Mouse (Mus musculus) hindbrain, embryonic 14.5 days (tissue): Measurements from ENCODE around the gene Aars. TPM values are rescaled to one million over a fixed set of nuclear protein-coding genes. Genes with fewer than 3 reads are reported as not detected.

Experiments used
- ATAC-seq: fragments of 200-750 bp; cut with Nextera tagmentation; 2 replicates; pipeline ENCODE4 v1.8.0; 2017; ENCODE audit warnings: moderate number of reproducible peaks, mild to moderate bottlenecking, moderate TSS enrichment, moderate library complexity; ENCODE audit not compliant: low FRiP score
- DNase-seq: peaks from one replicate; pipeline ENCODE4 v3.0.0-alpha.2; 2015; ENCODE audit warnings: low spot score
- H3K27ac ChIP-seq: fragments of 300-500 bp; sonication (generic); 2 replicates; pipeline ENCODE4 v1.5.1; 2014; ENCODE audit warnings: mild to moderate bottlenecking, moderate library complexity
- H3K27me3 ChIP-seq: fragments of 300-500 bp; sonication (generic); 2 replicates; pipeline ENCODE4 v1.6.1; 2014; ENCODE audit warnings: mild to moderate bottlenecking, low read length, mixed read lengths; ENCODE audit not compliant: control insufficient read depth, insufficient read depth
- H3K36me3 ChIP-seq: fragments of 300-500 bp; sonication (generic); replicated peaks from 2 replicates; pipeline ENCODE4 v1.6.1; 2014; ENCODE audit not compliant: control insufficient read depth, insufficient read depth
- H3K4me1 ChIP-seq: fragments of 300-500 bp; sonication (generic); replicated peaks from 2 replicates; pipeline ENCODE4 v1.6.1; 2014; ENCODE audit warnings: antibody characterized with exemption, low read length, mixed read lengths; ENCODE audit not compliant: control insufficient read depth, insufficient read depth
- H3K4me2 ChIP-seq: fragments of 300-500 bp; sonication (generic); replicated peaks from 2 replicates; pipeline ENCODE4 v1.6.1; 2014; ENCODE audit warnings: mild to moderate bottlenecking, moderate library complexity
- H3K4me3 ChIP-seq: fragments of 300-500 bp; sonication (generic); replicated peaks from 2 replicates; pipeline ENCODE4 v1.5.1; 2014; ENCODE audit warnings: mild to moderate bottlenecking, low read length
- H3K9ac ChIP-seq: fragments of 300-500 bp; sonication (generic); 2 replicates; pipeline ENCODE4 v1.6.1; 2014
- H3K9me3 ChIP-seq: fragments of 300-500 bp; sonication (generic); 2 replicates; pipeline ENCODE4 v1.6.1; 2016; ENCODE audit warnings: low read length; ENCODE audit not compliant: control insufficient read depth
- WGBS: fragments of 180-500 bp; shearing (Covaris S2); extraction: QIAGEN DNeasy Blood & Tissue Kit; methylation state at CpG from one replicate; pipeline ENCODE4 v1.1.7; 2014; 5-methylcytosine and 5-hydroxymethylcytosine counted together
- polyA plus RNA-seq: library from polyadenylated mRNA; unstranded; fragments of >200 nt; fragmentation: Nextera tagmentation; extraction: Ambion mirVana; gene quantifications from 2 replicates; pipeline ENCODE4 v1.2.1, GENCODE M21; 2014

Aars gene
- polyA plus RNA-seq, 1 experiment from 2014 or later: 79.2 TPM

DNA sequence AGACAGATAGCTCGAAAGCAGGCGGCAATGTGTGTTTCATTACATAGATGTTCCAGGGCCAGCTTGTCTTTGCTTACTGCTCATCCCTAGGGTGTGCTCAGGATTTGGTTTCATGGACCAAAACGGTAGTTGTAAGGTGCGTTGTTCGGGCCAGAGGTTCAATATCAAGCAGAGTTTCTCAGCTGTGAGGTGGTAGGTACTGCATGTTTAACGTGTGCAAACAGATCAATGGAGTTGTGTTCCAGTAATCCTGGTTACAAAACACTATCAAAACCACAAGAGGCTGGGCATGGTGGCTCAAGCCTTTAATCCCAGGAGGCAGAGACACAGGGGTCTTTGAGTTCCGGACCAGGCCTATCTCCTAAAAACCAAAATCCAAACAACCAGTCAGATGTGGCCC, 16.2 kb downstream of the Aars start:
- Histone ChIP-seq H3K4me2 (no peak overlapping the region), H3K27me3 (no peaks in the 10 kb centered on the region), H3K36me3 (peaks cover 100% of the 10 kb centered on the region), H3K27ac (no peak overlapping the region), H3K4me1 (no peaks in the 10 kb centered on the region), H3K9me3 (no peaks in the 10 kb centered on the region), H3K9ac (no peak overlapping the region), H3K4me3 (no peak overlapping the region)
- ATAC-seq (no peak), DNase-seq (no peak)
- WGBS: 96% methylated on average over 7 of the region's 7 CpGs

DNA sequence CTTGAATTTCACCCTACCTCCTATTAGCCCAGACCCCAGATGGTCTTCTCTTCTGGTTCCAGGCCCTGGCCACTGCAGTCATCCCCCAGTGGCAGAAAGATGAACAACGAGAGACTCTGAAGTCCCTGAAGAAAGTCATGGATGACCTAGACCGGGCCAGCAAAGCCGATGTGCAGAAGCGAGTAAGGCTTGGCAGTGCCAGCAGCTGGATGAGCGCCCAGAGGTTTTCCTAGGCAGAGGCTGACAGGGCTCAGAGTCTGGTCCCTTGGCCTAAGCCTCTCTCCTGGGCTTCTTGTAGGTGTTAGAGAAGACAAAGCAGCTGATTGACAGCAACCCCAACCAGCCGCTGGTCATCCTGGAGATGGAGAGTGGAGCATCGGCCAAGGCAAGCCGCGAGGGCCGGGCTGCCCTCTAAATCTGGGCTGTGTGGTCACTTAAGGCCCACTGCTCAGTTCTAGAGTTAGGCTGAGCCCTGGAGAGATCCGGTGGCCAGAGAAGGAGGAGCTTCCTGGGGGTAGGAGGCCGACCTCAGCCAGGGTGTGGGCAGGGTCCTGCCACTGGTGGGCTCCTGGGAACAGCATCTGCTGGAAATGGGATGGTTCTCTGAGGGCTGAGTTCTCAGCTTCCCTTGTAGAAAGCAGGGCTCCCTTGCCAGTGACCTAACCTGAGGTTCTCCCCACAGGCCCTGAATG, 21.0 kb downstream of the Aars start:
- Histone ChIP-seq H3K9me3 (no peaks in the 10 kb centered on the region), H3K4me2 (no peak overlapping the region), H3K9ac (no peak overlapping the region), H3K4me1 (peaks cover 12% of the 10 kb centered on the region), H3K27me3 (no peaks in the 10 kb centered on the region), H3K4me3 (no peak overlapping the region), H3K36me3 (peaks cover 80% of the 10 kb centered on the region), H3K27ac (no peak overlapping the region)
- WGBS: 94% methylated on average over 12 of the region's 12 CpGs
- no peak for DNase-seq
- ATAC-seq: no peak

GRCm38 (mm10) chr8:111055031-111055634, 22.2 kb downstream of the Aars start:
- 89% methylated on average over 17 of the region's 17 CpGs for WGBS
- Histone ChIP-seq H3K9me3 (no peaks in the 10 kb centered on the region), H3K27ac (no peak overlapping the region), H3K36me3 (peaks cover 68% of the 10 kb centered on the region), H3K4me2 (no peak overlapping the region), H3K4me3 (no peak overlapping the region), H3K4me1 (peaks cover 12% of the 10 kb centered on the region), H3K27me3 (no peaks in the 10 kb centered on the region), H3K9ac (no peak overlapping the region)
- ATAC-seq (no peak), DNase-seq (no peak)

DNA sequence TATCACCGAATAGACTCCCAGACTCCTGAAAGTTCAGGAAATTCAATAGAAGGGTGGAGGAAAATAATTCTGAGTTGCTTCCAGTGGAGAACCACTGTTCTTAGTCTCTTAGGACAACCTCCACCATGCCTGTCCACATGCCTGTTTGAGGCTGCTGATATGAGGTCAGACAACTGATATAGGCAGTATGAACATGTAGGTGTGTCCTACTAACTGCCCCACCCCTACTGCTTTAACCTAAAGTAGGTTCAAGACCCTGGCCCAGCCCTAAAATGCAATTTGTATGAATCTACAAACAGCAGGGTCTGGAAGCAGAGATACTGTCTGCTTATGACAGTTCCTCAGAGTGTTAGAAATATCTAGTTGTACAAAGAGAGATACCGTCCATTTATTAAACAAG, 22.7 kb downstream of the Aars start:
- DNase-seq: no peak
- Histone ChIP-seq H3K9ac (no peak overlapping the region), H3K27me3 (no peaks in the 10 kb centered on the region), H3K4me3 (no peak overlapping the region), H3K36me3 (peaks cover 63% of the 10 kb centered on the region), H3K4me1 (peaks cover 15% of the 10 kb centered on the region), H3K4me2 (no peak overlapping the region), H3K27ac (no peak overlapping the region), H3K9me3 (no peaks in the 10 kb centered on the region)
- 64% methylated on average over 2 of the region's 2 CpGs for WGBS
- ATAC-seq: no peak

- H3K36me3 ChIP-seq: peaks cover 58% of the 10 kb centered on the region
Measured at GRCm38 (mm10) chr8:111056158-111056663, 23.3 kb downstream of the Aars start, which contains the start of gene Exosc6. Gene Exosc6 (plus strand): TSS chr8:111056339.

DNA sequence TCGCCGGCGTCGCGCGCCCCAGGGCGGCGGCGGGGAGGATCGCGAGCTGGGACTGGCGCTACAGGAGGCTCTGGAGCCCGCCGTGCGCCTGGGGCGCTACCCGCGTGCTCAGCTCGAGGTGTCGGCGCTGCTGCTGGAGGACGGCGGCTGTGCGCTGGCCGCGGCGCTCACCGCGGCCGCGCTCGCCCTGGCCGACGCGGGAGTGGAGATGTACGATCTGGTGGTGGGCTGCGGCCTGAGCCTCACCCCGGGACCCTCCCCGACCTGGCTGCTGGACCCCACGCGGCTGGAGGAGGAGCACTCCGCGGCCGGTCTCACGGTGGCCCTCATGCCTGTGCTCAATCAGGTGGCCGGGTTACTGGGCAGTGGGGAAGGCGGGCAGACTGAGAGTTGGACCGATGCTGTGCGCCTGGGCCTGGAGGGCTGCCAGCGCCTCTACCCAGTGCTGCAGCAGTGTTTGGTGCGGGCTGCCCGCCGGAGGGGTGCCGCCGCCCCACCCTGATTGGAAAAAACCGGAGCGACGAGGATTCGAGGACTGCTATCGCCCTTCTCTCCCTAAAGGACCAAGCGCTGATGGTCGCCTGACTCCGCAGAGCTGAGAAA, 23.8 kb downstream of the Aars start:
- ATAC-seq (peak; percentile 5; the same call in 1 of the 2 replicates), DNase-seq (no peak)
- H3K9me3 ChIP-seq: no peaks in the 10 kb centered on the region
- WGBS: under 1% methylated on average over 57 of the region's 63 CpGs
- no peaks in the 10 kb centered on the region for H3K27me3 ChIP-seq
- H3K36me3 ChIP-seq: peaks cover 52% of the 10 kb centered on the region
- H3K4me1 ChIP-seq: peaks cover 22% of the 10 kb centered on the region
- peak overlapping the region; percentile 98 for H3K4me2 ChIP-seq
- H3K4me3 ChIP-seq: peak overlapping the region; percentile 96
- H3K27ac ChIP-seq: peak overlapping the region; percentile 74
- peak overlapping the region; percentile 81 for H3K9ac ChIP-seq

More at GRCm38 (mm10) chr8:111056158-111056663, 23.3 kb downstream of the Aars start, which contains the start of gene Exosc6:
- H3K4me3 ChIP-seq: peak within 1 kb of the TSS; percentile 96
- H3K27ac ChIP-seq: peak within 1 kb of the TSS; percentile 74
- H3K27me3 ChIP-seq: no peaks in the 10 kb centered on the region
- peaks cover 20% of the 10 kb centered on the region for H3K4me1 ChIP-seq
- H3K4me2 ChIP-seq: peak within 1 kb of the TSS; percentile 98
- H3K9ac ChIP-seq: peak within 1 kb of the TSS; percentile 81
- H3K9me3 ChIP-seq: no peaks in the 10 kb centered on the region
- peak; percentile 93 for ATAC-seq
- WGBS: under 1% methylated on average over 46 of the region's 68 CpGs
- DNase-seq: peak; percentile 96

DNA sequence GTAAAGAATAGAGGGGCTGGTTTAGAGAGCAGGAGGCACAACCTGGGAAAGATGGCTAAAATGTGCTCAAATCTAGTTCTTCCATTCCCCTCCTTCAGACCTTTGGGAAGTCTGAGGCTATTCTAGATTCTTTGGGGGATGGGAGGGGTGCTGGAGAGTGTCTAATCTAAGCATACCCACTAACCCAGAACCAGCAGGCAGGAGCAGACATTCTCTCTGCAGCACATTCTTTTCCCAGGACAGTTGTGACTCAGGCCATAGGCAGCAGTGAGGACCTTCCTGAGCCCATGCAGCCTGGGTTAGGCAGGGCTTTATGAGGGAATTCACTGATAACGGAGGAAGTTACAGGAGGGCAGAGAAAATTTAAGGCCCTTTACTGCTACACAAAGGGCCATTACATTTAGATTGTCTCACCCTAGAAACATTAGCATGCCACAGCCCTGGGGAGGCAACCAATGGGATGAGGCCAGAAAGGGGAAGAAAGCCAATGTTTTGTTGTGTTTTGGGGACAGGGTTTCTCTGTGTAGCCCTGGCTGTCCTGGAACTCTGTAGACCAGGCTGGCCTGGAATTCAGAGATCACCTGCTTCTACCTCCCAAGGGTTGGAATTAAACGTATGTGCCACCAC, 26.1 kb downstream of the Aars start:
- no peak for ATAC-seq
- H3K9ac ChIP-seq: no peak overlapping the region
- no peak for DNase-seq
- peaks cover 29% of the 10 kb centered on the region for H3K36me3 ChIP-seq
- H3K4me2 ChIP-seq: no peak overlapping the region
- H3K27me3 ChIP-seq: no peaks in the 10 kb centered on the region
- WGBS: 62% methylated on average over 2 of the region's 2 CpGs
- no peak overlapping the region for H3K27ac ChIP-seq
- peaks cover 27% of the 10 kb centered on the region for H3K4me1 ChIP-seq
- no peaks in the 10 kb centered on the region for H3K9me3 ChIP-seq
- H3K4me3 ChIP-seq: no peak overlapping the region

DNA sequence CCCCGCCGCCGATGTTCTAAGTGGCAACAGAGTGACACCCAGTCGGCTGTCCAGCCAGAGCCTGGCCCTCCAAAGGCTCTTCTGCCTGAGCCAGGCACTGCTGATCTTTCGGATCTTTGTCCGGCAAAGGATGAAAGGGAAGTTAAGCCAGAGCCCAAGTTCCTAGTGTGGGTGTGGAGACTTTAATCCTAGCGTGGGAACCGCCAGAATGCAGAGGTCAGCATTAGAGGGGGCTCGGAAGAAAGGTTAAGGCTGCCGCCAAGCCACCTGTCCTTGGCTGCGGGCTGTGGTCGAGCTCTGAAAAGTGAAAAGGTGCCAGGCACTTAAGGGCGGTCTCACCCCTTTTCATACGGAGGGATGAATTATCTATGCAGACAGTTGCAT, 28.7 kb downstream of the Aars start:
- Histone ChIP-seq H3K27me3 (no peaks in the 10 kb centered on the region), H3K4me2 (peak overlapping the region; percentile 56), H3K9ac (peak overlapping the region; percentile 62), H3K36me3 (peaks cover 11% of the 10 kb centered on the region; the same call in 1 of the 2 replicates), H3K27ac (peak overlapping the region; percentile 81), H3K4me1 (peaks cover 27% of the 10 kb centered on the region), H3K4me3 (peak overlapping the region; percentile 52), H3K9me3 (no peaks in the 10 kb centered on the region)
- DNase-seq (no peak), ATAC-seq (no peak)
- under 1% methylated on average over 14 of the region's 14 CpGs for WGBS
